Mouse (Mus musculus) small intestine, adult 2 months (tissue): ENCODE measurements around the gene D630039A03Rik. TPM values are rescaled to one million over a fixed set of nuclear protein-coding genes. Genes with fewer than 3 reads are reported as not detected.

Experiments used
- H3K27ac ChIP-seq: fragments of 200-500 bp; 2 replicates; pipeline ENCODE4 v1.5.1; 2012; ENCODE audit warnings: low read depth, low read length, control low read depth, inconsistent platforms; ENCODE audit not compliant: insufficient read depth
- H3K27me3 ChIP-seq: fragments of 200-500 bp; 2 replicates; pipeline ENCODE4 v1.6.1; 2012; ENCODE audit warnings: mild to moderate bottlenecking, moderate library complexity, low read length, inconsistent platforms; ENCODE audit not compliant: control insufficient read depth, insufficient read depth
- H3K36me3 ChIP-seq: fragments of 200-500 bp; 2 replicates; pipeline ENCODE4 v1.6.1; 2012; ENCODE audit warnings: mild to moderate bottlenecking, low read length, control low read depth, inconsistent platforms; ENCODE audit not compliant: control insufficient read depth, insufficient read depth
- H3K4me1 ChIP-seq: fragments of 200-500 bp; 2 replicates; pipeline ENCODE4 v1.6.1; 2012; ENCODE audit warnings: low read length, inconsistent platforms, mixed read lengths; ENCODE audit not compliant: control insufficient read depth, insufficient read depth, insufficient read length
- H3K4me3 ChIP-seq: fragments of 200-500 bp; 2 replicates; pipeline ENCODE4 v1.5.1; 2012; ENCODE audit warnings: low read depth, mild to moderate bottlenecking, control low read depth, inconsistent platforms, low read length, moderate library complexity
- CTCF ChIP-seq: fragments of 200-500 bp; IDR thresholded peaks from 2 replicates; pipeline ENCODE4 v1.5.1; 2012; ENCODE audit warnings: low read depth, mild to moderate bottlenecking, control low read depth, inconsistent platforms, low read length, moderate library complexity, mixed read lengths; ENCODE audit not compliant: insufficient replicate concordance, insufficient read length; ENCODE audit errors: extremely low read depth
- POLR2A ChIP-seq: fragments of 200-500 bp; IDR thresholded peaks from 2 replicates; pipeline ENCODE4 v1.6.1; 2012; ENCODE audit warnings: low read depth, mild to moderate bottlenecking, control low read depth, inconsistent platforms, low read length, moderate library complexity
- WGBS: fragments of 180-500 bp; shearing (Covaris S2); methylation state at CpG from one replicate; pipeline ENCODE4 v1.1.7; 2018; 5-methylcytosine and 5-hydroxymethylcytosine counted together
- polyA plus RNA-seq: library from polyadenylated mRNA; depleted of rRNA; stranded (reverse); fragments of >200 nt; gene quantifications from 2 replicates; pipeline ENCODE4 v1.2.3, GENCODE M21; 2012

Gene D630039A03Rik
- polyA plus RNA-seq, 1 experiment, result 13.4 TPM

- Histone ChIP-seq H3K36me3 (peaks cover 77% of the 10 kb centered on the region), H3K4me1 (peaks cover 31% of the 10 kb centered on the region; the same call in 1 of the 2 replicates), H3K27me3 (no peaks in the 10 kb centered on the region), H3K27ac (peak overlapping the region; percentile 97), H3K4me3 (no peak overlapping the region)
- WGBS, result 27% methylated on average over 4 of the region's 4 CpGs
- no peak for TF ChIP-seq CTCF
- TF ChIP-seq POLR2A, result no peak
Observed at GRCm38 (mm10) chr4:57947476-57947875, 31.4 kb upstream of the D630039A03Rik start.

- peaks cover 77% of the 10 kb centered on the region for H3K36me3 ChIP-seq
- peak overlapping the region; percentile 68 for H3K27ac ChIP-seq
- WGBS, result 22% methylated on average over 10 of the region's 10 CpGs
- no peak overlapping the region for H3K4me3 ChIP-seq
- peaks cover 31% of the 10 kb centered on the region; the same call in 1 of the 2 replicates for H3K4me1 ChIP-seq
- TF ChIP-seq POLR2A (no peak), CTCF (no peak)
- H3K27me3 ChIP-seq, result no peaks in the 10 kb centered on the region
Observed at GRCm38 (mm10) chr4:57947036-57947435, 30.9 kb upstream of the D630039A03Rik start.

- no peak for TF ChIP-seq POLR2A
- Histone ChIP-seq H3K4me1 (peaks cover 26% of the 10 kb centered on the region; the same call in 1 of the 2 replicates), H3K27me3 (no peaks in the 10 kb centered on the region), H3K36me3 (peaks cover 38% of the 10 kb centered on the region), H3K4me3 (no peak overlapping the region), H3K27ac (no peak overlapping the region)
- WGBS, result 75% methylated on average over 2 of the region's 2 CpGs
Observed at GRCm38 (mm10) chr4:57942892-57943291, 26.8 kb upstream of the D630039A03Rik start.

- peaks cover 13% of the 10 kb centered on the region; the same call in 1 of the 2 replicates for H3K4me1 ChIP-seq
- H3K27me3 ChIP-seq, result no peaks in the 10 kb centered on the region
- H3K27ac ChIP-seq, result peak overlapping the region; percentile 79
- 50% methylated on average over 4 of the region's 4 CpGs for WGBS
- H3K36me3 ChIP-seq, result peaks cover 23% of the 10 kb centered on the region
- TF ChIP-seq POLR2A (no peak), CTCF (no peak)
- H3K4me3 ChIP-seq, result no peak overlapping the region
Observed at GRCm38 (mm10) chr4:57940631-57941030, 24.5 kb upstream of the D630039A03Rik start.

- TF ChIP-seq POLR2A (no peak), CTCF (no peak)
- 85% methylated on average over 6 of the region's 6 CpGs for WGBS
- H3K27me3 ChIP-seq, result no peaks in the 10 kb centered on the region
- peaks cover 9% of the 10 kb centered on the region; the same call in 1 of the 2 replicates for H3K4me1 ChIP-seq
- H3K36me3 ChIP-seq, result no peaks in the 10 kb centered on the region
- H3K4me3 ChIP-seq, result no peak overlapping the region
- no peak overlapping the region for H3K27ac ChIP-seq
Observed at GRCm38 (mm10) chr4:57937292-57937691, 21.2 kb upstream of the D630039A03Rik start.

- TF ChIP-seq CTCF, result no peak
- WGBS, result 77% methylated on average over 5 of the region's 5 CpGs
- H3K4me3 ChIP-seq, result no peak overlapping the region
Observed at GRCm38 (mm10) chr4:57934181-57934580, 18.1 kb upstream of the D630039A03Rik start.

GRCm38 (mm10) chr4:57930559-57931170, 14.6 kb upstream of the D630039A03Rik start:
- 65% methylated on average over 5 of the region's 5 CpGs for WGBS
- TF ChIP-seq POLR2A, result no peak
- TF ChIP-seq CTCF, result no peak
- no peak overlapping the region for H3K27ac ChIP-seq
- H3K36me3 ChIP-seq, result no peaks in the 10 kb centered on the region
- no peaks in the 10 kb centered on the region for H3K4me1 ChIP-seq
- H3K4me3 ChIP-seq, result no peak overlapping the region
- no peaks in the 10 kb centered on the region for H3K27me3 ChIP-seq

More at GRCm38 (mm10) chr4:57934181-57934580, 18.1 kb upstream of the D630039A03Rik start:
- Histone ChIP-seq H3K4me1 (no peaks in the 10 kb centered on the region; the same call in 1 of the 2 replicates), H3K27me3 (no peaks in the 10 kb centered on the region), H3K36me3 (no peaks in the 10 kb centered on the region), H3K27ac (no peak overlapping the region)
